Mouse (Mus musculus) liver, adult (tissue): ENCODE data around the gene Bid.

Experiments
- GATA4 ChIP-seq: IDR thresholded peaks from 2 replicates; pipeline ENCODE4 v1.6.1; 2014; ENCODE audit warnings: mild to moderate bottlenecking, low read length; ENCODE audit not compliant: insufficient replicate concordance

Gene Bid

DNA sequence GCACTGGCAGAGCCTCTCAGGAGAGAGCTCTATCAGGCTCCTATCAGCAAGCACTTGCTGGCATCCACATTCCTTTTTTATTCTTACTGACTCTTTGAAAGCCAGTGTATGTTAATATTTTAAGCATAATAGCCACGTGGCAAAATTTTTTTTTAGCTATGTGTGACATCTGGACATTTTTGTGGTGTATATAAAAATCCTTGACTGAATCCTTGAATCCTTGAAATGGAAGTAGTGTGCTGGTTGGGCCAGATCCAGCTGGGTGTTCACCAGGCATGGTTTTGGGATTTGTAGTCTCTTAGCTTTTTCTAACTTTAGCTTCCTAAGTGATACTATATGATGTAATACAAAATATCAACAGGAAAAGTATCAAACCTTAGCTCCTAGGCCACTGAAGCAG, 47.8 kb downstream of the Bid start:
- no peak for TF ChIP-seq GATA4

DNA sequence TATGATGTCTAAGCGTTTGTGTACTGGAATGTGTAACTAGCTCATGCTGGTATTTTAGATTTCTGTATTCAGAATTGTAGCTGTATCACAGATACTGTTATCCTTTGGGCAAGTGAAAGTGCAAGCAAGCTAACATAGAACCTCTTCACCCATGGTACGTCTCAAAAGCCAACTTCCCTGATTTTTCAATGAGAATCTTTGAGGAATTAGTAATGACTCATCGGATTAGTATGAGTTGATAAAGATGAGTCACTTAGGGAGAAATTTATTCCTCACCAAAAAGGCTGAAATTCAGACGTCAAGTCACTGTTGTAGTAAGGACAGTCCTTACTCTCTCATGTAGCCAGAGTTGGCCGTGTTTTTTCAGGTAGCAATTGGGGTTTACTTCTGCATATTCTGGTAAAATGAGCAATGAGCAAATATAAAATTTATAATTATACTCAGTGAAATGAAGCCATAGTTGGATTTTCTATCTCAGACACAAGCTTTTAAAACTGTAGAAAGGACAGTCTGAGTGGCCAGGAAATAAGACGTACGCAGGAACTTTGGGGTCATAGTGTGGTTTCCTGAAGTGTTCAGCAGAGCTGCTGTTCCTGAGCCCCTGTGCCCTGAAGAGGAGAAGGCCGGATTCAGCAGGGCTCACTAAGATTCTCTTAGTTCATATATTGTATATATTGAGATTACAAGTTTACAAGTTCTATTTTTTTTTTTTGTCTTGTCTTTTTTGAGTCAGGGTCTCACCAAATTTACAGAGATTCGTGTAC, 50.4 kb downstream of the Bid start:
- no peak for TF ChIP-seq GATA4

DNA sequence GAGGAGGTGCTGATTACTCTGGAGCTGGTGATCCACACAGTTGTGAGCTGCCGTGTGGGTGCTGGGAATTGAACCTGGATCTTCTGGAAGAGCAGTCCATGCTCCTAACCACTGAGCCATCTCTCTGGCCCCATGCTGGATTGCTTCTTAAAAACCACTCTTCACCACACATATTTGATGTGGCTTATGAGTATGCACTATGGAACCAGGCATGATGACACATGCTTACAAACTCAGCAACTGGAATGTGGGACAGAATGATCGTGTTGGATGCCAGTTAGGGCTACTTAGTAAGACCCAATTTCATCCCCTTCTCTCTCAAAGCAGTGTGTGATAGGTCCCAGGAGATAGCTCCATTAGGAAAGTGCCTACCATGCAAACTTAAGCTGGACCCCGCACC, 56.6 kb downstream of the Bid start:
- no peak for TF ChIP-seq GATA4

DNA sequence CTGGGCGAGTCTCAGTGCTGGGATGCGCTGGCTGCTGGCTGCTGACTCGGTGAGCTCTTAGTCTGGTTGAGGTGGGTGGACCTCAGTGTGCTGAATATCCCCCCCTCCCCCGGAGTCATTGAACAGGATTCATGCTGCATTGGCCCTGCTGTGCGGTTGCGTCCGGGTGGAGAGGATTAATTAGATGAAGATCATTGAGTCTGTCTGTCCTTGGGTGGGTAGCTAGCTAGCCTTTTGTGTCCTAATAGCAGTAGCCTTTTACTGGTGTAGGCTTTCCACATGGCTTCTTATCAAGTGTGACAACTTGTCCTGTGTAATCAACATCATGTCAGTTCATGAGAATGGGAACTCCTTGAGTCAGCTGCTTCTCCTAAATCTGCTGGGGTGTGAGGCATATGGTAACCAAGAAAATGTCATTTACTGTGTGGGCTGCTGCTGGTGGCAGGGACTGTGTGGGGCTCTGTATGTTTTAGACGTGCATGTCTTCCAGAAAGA, 58.4 kb downstream of the Bid start:
- no peak for TF ChIP-seq GATA4

DNA sequence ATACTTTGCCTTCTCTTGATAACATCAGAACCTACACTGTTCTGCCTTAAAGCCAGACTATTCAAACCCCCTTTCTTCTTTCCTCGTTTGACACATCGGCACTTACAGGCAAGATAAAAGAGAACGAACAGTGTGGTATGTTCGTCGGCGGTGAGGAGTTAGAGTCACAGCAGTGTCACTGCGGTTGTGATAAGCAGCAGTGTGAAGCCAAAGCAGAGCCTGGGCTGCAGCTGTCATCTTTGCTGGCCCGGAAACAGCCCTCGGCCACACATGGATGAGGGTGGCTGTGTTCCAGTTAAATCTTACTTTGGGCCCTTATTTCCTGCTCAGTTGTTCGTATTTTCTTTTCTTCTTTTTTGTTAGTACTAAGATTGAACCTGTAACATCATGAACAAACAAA, 62.2 kb downstream of the Bid start:
- TF ChIP-seq GATA4: no peak
